Mouse (Mus musculus) megakaryocyte, adult 5-6 weeks (primary cell): Measurements from ENCODE around the gene Ap5z1. TPM values are rescaled to one million over a fixed set of nuclear protein-coding genes. Genes with fewer than 3 reads are reported as not detected.

Source experiments
- ATAC-seq: 2 replicates; pipeline ENCODE4 v1.8.0; 2016; ENCODE audit warnings: mild to moderate bottlenecking, inconsistent platforms; ENCODE audit not compliant: poor library complexity, severe bottlenecking
- total RNA-seq, 2 experiments: library from RNA; stranded (forward) in 1 of 2; stranded (reverse) in 1 of 2; fragments of 153-499, 151-499 nt in 1 of 2; fragments of 221-1000, 200-1000 nt in 1 of 2; gene quantifications; 2 replicates each; pipeline versions ENCODE4 v1.2.3 to v1.2.4; 2015 to 2017

The Ap5z1 gene
- total RNA-seq, 2 experiments from 2014 or later = 10.0 to 10.3 TPM

DNA sequence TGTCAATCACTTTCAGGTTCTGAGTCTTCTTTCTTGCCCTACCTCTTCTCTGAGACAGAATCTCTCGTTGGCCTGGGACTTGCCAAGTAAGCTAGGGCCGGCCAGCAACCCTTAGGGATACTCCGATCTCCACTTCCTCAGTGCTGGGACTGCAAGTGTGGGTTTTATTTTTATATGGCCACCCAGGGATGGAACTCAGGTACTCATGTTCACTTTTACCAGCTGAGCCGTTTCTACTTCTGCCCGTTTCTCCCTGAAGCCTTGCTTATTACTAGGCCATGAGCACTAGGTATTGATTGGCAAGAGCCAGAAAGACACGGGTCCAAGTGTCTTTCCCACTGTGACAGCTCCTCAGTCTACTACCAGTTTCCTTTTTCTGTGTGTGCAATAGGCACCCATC is 733 bp upstream of the Ap5z1 start:
- no peak for ATAC-seq

DNA sequence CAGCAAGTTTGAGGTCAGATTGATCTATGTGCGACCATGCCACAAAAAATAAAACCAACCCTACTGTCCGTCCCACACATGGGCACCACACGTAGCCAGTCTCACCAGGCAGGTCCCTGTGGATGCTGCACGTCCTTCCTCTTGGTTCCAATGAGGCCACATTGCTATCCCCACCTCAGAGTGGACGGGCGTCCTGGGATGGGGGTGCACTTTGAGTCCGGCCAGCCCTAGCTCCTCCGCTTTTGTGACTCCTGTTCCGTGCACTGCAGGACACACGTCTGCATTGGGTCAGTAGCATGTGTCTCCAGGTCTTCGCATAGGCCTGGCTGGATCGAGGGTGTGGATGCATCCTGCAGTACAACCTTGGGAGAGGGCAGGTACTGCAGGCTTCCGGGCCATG is 4.6 kb downstream of the Ap5z1 start:
- ATAC-seq = no peak

- ATAC-seq = no peak
Measured at GRCm38 (mm10) chr5:142469796-142470195, 6.1 kb downstream of the Ap5z1 start.

GRCm38 (mm10) chr5:142473696-142474095 is 10.0 kb downstream of the Ap5z1 start:
- ATAC-seq = no peak

GRCm38 (mm10) chr5:142475669-142476068 is 11.9 kb downstream of the Ap5z1 start:
- peak; percentile 30 for ATAC-seq

GRCm38 (mm10) chr5:142477346-142477745 is 13.6 kb downstream of the Ap5z1 start:
- no peak for ATAC-seq

DNA sequence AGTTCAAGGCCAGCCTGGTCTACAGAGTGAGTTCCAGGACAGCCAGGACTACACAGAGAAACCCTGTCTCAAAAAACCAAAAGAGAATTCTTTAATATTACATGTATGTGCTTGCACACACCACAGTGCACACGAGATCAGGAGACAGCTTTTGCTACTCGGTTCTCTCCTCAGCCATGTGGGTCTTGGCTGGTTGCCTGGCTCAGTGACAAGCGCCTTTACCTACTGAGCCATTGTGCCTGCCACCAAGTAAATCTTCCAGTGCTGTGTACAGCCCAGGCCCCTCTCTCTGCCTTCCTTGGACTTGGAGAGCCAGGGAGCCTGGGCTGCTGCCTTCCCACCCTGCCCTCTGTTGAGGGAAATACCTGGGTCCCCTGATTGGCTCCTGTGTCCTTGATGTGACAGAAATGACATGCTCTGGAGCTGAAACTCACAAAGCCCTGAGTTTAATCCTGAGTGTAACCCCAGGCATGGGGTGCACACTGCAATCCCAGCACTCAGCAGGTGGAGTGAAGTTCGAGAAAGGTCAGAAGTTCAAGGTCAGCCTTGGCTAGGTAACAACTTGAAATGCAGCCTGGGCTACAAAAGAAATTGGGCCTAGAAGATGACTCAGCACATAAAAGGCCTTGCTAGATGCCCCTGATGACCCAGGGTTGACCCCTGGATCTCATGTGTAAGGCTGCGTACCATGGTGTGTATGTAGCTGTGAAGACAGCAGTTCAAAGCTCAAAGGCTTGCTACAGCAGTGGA is 14.3 kb downstream of the Ap5z1 start:
- no peak for ATAC-seq

GRCm38 (mm10) chr5:142478829-142479435 is 15.2 kb downstream of the Ap5z1 start:
- peak; percentile 70 for ATAC-seq

DNA sequence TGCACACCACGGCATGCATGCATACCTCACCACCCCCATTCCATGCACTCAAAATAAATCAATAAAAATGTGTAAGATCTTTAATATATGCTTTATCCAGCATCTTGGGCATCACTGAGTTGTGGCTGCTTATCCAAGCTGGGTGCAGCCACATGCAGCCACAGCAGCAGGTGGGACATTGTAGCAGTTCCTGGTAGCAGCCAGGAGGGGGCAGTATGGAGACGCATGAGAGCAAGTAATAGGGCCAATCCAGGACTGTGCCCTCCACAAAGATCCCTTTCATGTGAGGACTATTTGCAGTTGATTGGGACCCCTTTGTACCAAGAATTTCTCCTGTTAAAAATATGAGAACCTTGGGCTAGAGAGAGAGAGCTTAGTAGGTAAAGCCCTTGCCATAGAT is 18.8 kb downstream of the Ap5z1 start:
- peak; percentile 71 for ATAC-seq

- no peak for ATAC-seq
Measured at GRCm38 (mm10) chr5:142483581-142483980, 19.8 kb downstream of the Ap5z1 start.

GRCm38 (mm10) chr5:142486654-142487053 is 22.9 kb downstream of the Ap5z1 start:
- ATAC-seq = no peak

DNA sequence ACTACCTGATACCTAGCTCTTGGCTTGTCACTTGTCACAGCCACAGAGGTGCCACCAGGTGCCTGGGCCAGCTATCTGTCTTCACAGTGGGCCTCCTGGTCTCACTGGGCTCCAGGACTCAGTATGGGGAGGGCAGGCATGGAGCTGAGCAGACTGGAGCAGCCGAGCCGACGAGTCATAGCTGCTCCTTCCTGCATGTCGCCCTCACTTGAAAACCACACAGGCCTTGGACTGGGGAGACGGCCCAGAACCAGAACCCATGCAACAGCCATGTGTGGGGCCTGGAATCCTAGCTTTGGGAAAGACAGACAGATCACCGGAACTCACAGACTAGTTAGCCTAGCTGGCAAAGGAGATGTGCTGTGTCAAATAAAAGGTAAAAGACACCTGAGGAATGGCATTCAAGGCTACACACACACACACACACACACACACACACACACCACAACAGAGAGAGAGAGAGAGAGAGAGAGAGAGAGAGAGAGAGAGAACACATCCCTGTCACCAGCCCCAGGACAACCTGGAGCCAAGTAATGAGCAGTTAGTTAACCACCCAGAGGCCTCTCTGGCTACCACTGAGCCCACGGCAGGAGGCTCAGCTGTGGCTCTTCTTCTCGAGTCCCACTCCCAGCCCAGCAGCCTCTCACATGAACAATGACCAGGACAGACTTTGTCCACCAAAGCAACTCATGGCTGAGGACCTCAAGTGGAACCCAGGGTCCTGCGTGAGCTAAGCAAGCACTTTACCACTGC is 26.4 kb downstream of the Ap5z1 start:
- ATAC-seq = no peak

GRCm38 (mm10) chr5:142493307-142493706 is 29.6 kb downstream of the Ap5z1 start:
- ATAC-seq = no peak

- ATAC-seq = no peak
Measured at GRCm38 (mm10) chr5:142495321-142496096, 31.8 kb downstream of the Ap5z1 start.

GRCm38 (mm10) chr5:142498964-142499363 is 35.2 kb downstream of the Ap5z1 start:
- peak; percentile 48 for ATAC-seq

- no peak for ATAC-seq
Measured at GRCm38 (mm10) chr5:142500918-142501317, 37.2 kb downstream of the Ap5z1 start.

DNA sequence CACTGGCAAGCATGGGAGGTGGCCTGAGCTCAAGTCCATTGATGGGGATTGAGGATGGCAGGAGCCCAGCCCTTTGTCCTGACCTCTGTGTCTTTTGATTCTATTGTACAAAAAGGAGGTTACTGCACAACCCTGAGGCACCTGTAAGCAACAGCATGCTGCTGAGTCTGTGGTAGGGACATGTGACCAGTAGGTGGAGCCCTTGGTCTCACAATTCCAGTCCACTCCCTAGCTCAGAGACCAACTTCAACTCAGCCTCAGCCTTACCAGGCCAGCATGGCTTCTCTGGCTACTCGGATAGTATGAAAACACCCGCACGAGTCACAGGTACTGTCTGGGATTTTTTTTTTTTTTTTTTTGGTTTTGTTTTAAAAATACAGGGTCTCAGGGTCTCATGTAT is 38.7 kb downstream of the Ap5z1 start:
- peak; percentile 74 for ATAC-seq

DNA sequence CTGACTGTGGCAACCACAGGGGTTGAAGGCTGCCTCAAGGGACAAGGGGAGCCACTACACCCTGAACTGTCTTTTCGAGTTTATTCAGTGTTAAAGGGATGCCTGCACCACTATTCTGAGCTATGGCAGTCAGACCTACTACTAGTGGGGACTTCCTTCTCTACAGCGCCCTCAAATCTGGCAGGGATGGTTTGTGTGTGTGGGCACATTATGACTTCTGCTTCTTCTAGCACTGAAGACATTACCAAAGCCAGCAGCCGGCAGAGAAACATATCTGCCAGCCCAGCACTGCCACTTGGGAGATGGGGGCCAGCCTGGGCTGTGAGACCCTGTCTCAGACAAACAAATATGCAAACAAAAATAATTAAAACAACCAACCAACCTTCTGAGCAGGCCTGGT is 40.4 kb downstream of the Ap5z1 start:
- no peak for ATAC-seq

DNA sequence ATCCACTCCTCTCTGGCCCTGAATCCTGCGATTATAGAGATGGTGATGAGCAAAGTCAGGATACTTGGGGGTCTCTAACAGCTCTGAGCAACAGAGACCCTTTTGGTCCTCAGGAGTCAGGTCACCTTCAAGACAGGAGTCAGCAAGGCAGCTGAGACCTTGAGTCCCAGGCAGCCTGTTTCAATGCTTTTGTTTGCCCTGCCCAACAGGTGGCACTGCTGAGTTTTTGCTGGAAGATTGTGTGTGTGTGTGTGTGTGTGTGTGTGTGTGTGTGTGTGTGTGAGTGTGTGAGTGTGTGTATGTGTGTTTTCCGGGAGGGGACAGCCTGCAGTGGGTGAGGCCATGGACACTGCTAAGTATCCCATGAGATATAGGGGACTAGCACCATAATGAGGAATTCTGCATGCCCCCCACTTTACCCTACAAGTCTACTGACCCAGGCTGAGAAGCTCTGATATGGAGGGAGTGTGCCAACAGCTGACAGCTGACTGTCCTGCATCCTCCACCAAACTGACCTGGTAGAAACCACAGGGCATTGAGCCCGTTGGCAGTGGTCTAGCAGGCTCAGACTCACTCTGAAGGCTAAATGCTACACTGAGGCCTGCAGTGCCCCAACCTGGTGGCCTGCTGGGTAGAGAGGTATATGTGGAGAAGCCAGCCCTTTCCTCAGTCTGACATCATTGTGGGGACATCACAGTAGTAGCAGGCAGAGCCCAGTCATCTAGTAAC is 42.1 kb downstream of the Ap5z1 start:
- no peak for ATAC-seq
